Mouse (Mus musculus): Measurements from ENCODE around the gene Heatr4. TPM values are rescaled to one million over a fixed set of nuclear protein-coding genes. Genes with fewer than 3 reads are reported as not detected.
A peak's percentile ranks its signal among the peaks of the same experiment; 100 is the strongest.
"Not testable (repeated sequence)": the region's sequence is repeated elsewhere in the genome, so short reads cannot be mapped to it uniquely, and the experiment has no call there.

Gene Heatr4
- polyA plus RNA-seq, 1 experiment from 2014 or later: not detected

GRCm38 (mm10) chr12:84022266-84022665 lies 37.6 kb upstream of the Heatr4 start:
- H3K4me3 ChIP-seq (ENCODE audit: low read length); ATAC-seq; H3K9ac ChIP-seq (ENCODE audit: low read depth, low read length); H3K27ac ChIP-seq (ENCODE audit: low read depth, low read length); H3K4me1 ChIP-seq (ENCODE audit: control insufficient read depth, insufficient read depth, low read depth, low read length); H3K36me3 ChIP-seq (ENCODE audit: control insufficient read depth, insufficient read depth, low read length); H3K27me3 ChIP-seq (replicated peaks; ENCODE audit: control insufficient read depth, insufficient read depth, low read length); H3K4me2 ChIP-seq (ENCODE audit: low read length); H3K9me3 ChIP-seq (ENCODE audit: control insufficient read depth, low read length): not testable (repeated sequence)
- 95% methylated on average over 4 of the region's 4 CpGs for WGBS

- WGBS: 51% methylated on average over 7 of the region's 7 CpGs
- H3K4me1 ChIP-seq (ENCODE audit: control insufficient read depth, insufficient read depth, low read depth, low read length); H3K9me3 ChIP-seq (ENCODE audit: control insufficient read depth, low read length): not testable (repeated sequence)
Observed at GRCm38 (mm10) chr12:84020528-84020927, 35.9 kb upstream of the Heatr4 start.

GRCm38 (mm10) chr12:84013701-84014100 lies 29.0 kb upstream of the Heatr4 start:
- 90% methylated on average over 7 of the region's 7 CpGs for WGBS
- H3K4me2 ChIP-seq (ENCODE audit: low read length): no peak overlapping the region

More at GRCm38 (mm10) chr12:84020528-84020927, 35.9 kb upstream of the Heatr4 start:
- peak; percentile 67 for ATAC-seq
- H3K36me3 ChIP-seq (ENCODE audit: control insufficient read depth, insufficient read depth, low read length); H3K4me3 ChIP-seq (ENCODE audit: low read length); H3K4me2 ChIP-seq (ENCODE audit: low read length); H3K9ac ChIP-seq (ENCODE audit: low read depth, low read length); H3K27me3 ChIP-seq (replicated peaks; ENCODE audit: control insufficient read depth, insufficient read depth, low read length); H3K27ac ChIP-seq (ENCODE audit: low read depth, low read length): not testable (repeated sequence)

GRCm38 (mm10) chr12:84013130-84013529 lies 28.5 kb upstream of the Heatr4 start:
- no peaks in the 10 kb centered on the region for H3K9me3 ChIP-seq (ENCODE audit: control insufficient read depth, low read length)
- H3K36me3 ChIP-seq (ENCODE audit: control insufficient read depth, insufficient read depth, low read length): no peaks in the 10 kb centered on the region
- peak overlapping the region; percentile 55 for H3K4me2 ChIP-seq (ENCODE audit: low read length)
- H3K9ac ChIP-seq (ENCODE audit: low read depth, low read length): no peak overlapping the region
- H3K4me3 ChIP-seq (ENCODE audit: low read length): no peak overlapping the region
- H3K27ac ChIP-seq (ENCODE audit: low read depth, low read length): no peak overlapping the region
- 56% methylated on average over 6 of the region's 6 CpGs for WGBS
- no peak for ATAC-seq
- no peaks in the 10 kb centered on the region for H3K27me3 ChIP-seq (replicated peaks; ENCODE audit: control insufficient read depth, insufficient read depth, low read length)
- H3K4me1 ChIP-seq (ENCODE audit: control insufficient read depth, insufficient read depth, low read depth, low read length): peaks cover 8% of the 10 kb centered on the region

More at GRCm38 (mm10) chr12:84013701-84014100, 29.0 kb upstream of the Heatr4 start:
- ATAC-seq: no peak
- H3K4me1 ChIP-seq (ENCODE audit: control insufficient read depth, insufficient read depth, low read depth, low read length): peaks cover 8% of the 10 kb centered on the region
- no peaks in the 10 kb centered on the region for H3K9me3 ChIP-seq (ENCODE audit: control insufficient read depth, low read length)
- H3K36me3 ChIP-seq (ENCODE audit: control insufficient read depth, insufficient read depth, low read length): no peaks in the 10 kb centered on the region
- H3K4me3 ChIP-seq (ENCODE audit: low read length): no peak overlapping the region
- H3K27me3 ChIP-seq (replicated peaks; ENCODE audit: control insufficient read depth, insufficient read depth, low read length): no peaks in the 10 kb centered on the region
- H3K27ac ChIP-seq (ENCODE audit: low read depth, low read length): no peak overlapping the region
- H3K9ac ChIP-seq (ENCODE audit: low read depth, low read length): no peak overlapping the region

GRCm38 (mm10) chr12:84011251-84012040 lies 26.8 kb upstream of the Heatr4 start:
- Histone ChIP-seq H3K4me1 (ENCODE audit: control insufficient read depth, insufficient read depth, low read depth, low read length) (peaks cover 8% of the 10 kb centered on the region), H3K4me2 (ENCODE audit: low read length) (peak overlapping the region; percentile 55), H3K9ac (ENCODE audit: low read depth, low read length) (peak overlapping the region; percentile 43; the same call in 1 of the 2 replicates), H3K27ac (ENCODE audit: low read depth, low read length) (peak overlapping the region; percentile 65), H3K36me3 (ENCODE audit: control insufficient read depth, insufficient read depth, low read length) (no peaks in the 10 kb centered on the region), H3K4me3 (ENCODE audit: low read length) (peak overlapping the region; percentile 51), H3K9me3 (ENCODE audit: control insufficient read depth, low read length) (no peaks in the 10 kb centered on the region), H3K27me3 (replicated peaks; ENCODE audit: control insufficient read depth, insufficient read depth, low read length) (no peaks in the 10 kb centered on the region)
- peak; percentile 88 for ATAC-seq
- 23% methylated on average over 12 of the region's 12 CpGs for WGBS

GRCm38 (mm10) chr12:84010201-84010600 lies 25.5 kb upstream of the Heatr4 start:
- Histone ChIP-seq H3K4me1 (ENCODE audit: control insufficient read depth, insufficient read depth, low read depth, low read length) (peaks cover 8% of the 10 kb centered on the region), H3K4me2 (ENCODE audit: low read length) (peak overlapping the region; percentile 61), H3K4me3 (ENCODE audit: low read length) (peak overlapping the region; percentile 51), H3K9me3 (ENCODE audit: control insufficient read depth, low read length) (no peaks in the 10 kb centered on the region), H3K36me3 (ENCODE audit: control insufficient read depth, insufficient read depth, low read length) (no peaks in the 10 kb centered on the region), H3K27me3 (replicated peaks; ENCODE audit: control insufficient read depth, insufficient read depth, low read length) (no peaks in the 10 kb centered on the region), H3K9ac (ENCODE audit: low read depth, low read length) (no peak overlapping the region), H3K27ac (ENCODE audit: low read depth, low read length) (peak overlapping the region; percentile 10; the same call in 1 of the 2 replicates)
- WGBS: 71% methylated on average over 3 of the region's 3 CpGs
- ATAC-seq: no peak

GRCm38 (mm10) chr12:84009171-84009965 lies 24.7 kb upstream of the Heatr4 start, which contains the start of gene Acot1:
TSS of gene Acot1 (plus strand) at chr12:84009490.
- not testable (repeated sequence) for H3K27me3 ChIP-seq (replicated peaks; ENCODE audit: control insufficient read depth, insufficient read depth, low read length); H3K36me3 ChIP-seq (ENCODE audit: control insufficient read depth, insufficient read depth, low read length); H3K9me3 ChIP-seq (ENCODE audit: control insufficient read depth, low read length); H3K4me1 ChIP-seq (ENCODE audit: control insufficient read depth, insufficient read depth, low read depth, low read length)
- peak within 1 kb of the TSS; percentile 51 for H3K4me3 ChIP-seq (ENCODE audit: low read length)
- peak; percentile 95 for ATAC-seq
- H3K9ac ChIP-seq (ENCODE audit: low read depth, low read length): peak within 1 kb of the TSS; percentile 62
- peak within 1 kb of the TSS; percentile 61 for H3K4me2 ChIP-seq (ENCODE audit: low read length)
- H3K27ac ChIP-seq (ENCODE audit: low read depth, low read length): peak within 1 kb of the TSS; percentile 72
- 1% methylated on average over 49 of the region's 70 CpGs for WGBS

- peak overlapping the region; percentile 51 for H3K4me3 ChIP-seq (ENCODE audit: low read length)
- H3K27me3 ChIP-seq (replicated peaks; ENCODE audit: control insufficient read depth, insufficient read depth, low read length): no peaks in the 10 kb centered on the region
- peak; percentile 18; the same call in 1 of the 2 replicates for ATAC-seq
- no peaks in the 10 kb centered on the region for H3K36me3 ChIP-seq (ENCODE audit: control insufficient read depth, insufficient read depth, low read length)
- H3K4me1 ChIP-seq (ENCODE audit: control insufficient read depth, insufficient read depth, low read depth, low read length): peaks cover 8% of the 10 kb centered on the region
- no peak overlapping the region for H3K9ac ChIP-seq (ENCODE audit: low read depth, low read length)
- peak overlapping the region; percentile 40 for H3K27ac ChIP-seq (ENCODE audit: low read depth, low read length)
- H3K9me3 ChIP-seq (ENCODE audit: control insufficient read depth, low read length): no peaks in the 10 kb centered on the region
- H3K4me2 ChIP-seq (ENCODE audit: low read length): peak overlapping the region; percentile 61
- WGBS: 35% methylated on average over 8 of the region's 8 CpGs
Observed at GRCm38 (mm10) chr12:84008729-84009128, 24.1 kb upstream of the Heatr4 start.

GRCm38 (mm10) chr12:84008251-84008650 lies 23.6 kb upstream of the Heatr4 start:
- H3K4me3 ChIP-seq (ENCODE audit: low read length): no peak overlapping the region
- no peak for ATAC-seq
- H3K27ac ChIP-seq (ENCODE audit: low read depth, low read length): peak overlapping the region; percentile 40
- H3K4me1 ChIP-seq (ENCODE audit: control insufficient read depth, insufficient read depth, low read depth, low read length): peaks cover 8% of the 10 kb centered on the region
- no peaks in the 10 kb centered on the region for H3K27me3 ChIP-seq (replicated peaks; ENCODE audit: control insufficient read depth, insufficient read depth, low read length)
- H3K9ac ChIP-seq (ENCODE audit: low read depth, low read length): no peak overlapping the region
- WGBS: 81% methylated on average over 12 of the region's 12 CpGs
- no peaks in the 10 kb centered on the region for H3K9me3 ChIP-seq (ENCODE audit: control insufficient read depth, low read length)
- H3K4me2 ChIP-seq (ENCODE audit: low read length): peak overlapping the region; percentile 61
- H3K36me3 ChIP-seq (ENCODE audit: control insufficient read depth, insufficient read depth, low read length): no peaks in the 10 kb centered on the region

Data from hindbrain, embryonic 16.5 days (tissue).